Mouse (Mus musculus): Measurements from ENCODE around the gene Ccdc172.

The Ccdc172 gene

GRCm38 (mm10) chr19:58511818-58512217 lies at the start of gene Ccdc172:
TSS of gene Ccdc172 (plus strand) at chr19:58511993.
- in situ Hi-C loops (cut with MboI, MseI) = no loop called here

GRCm38 (mm10) chr19:58463755-58464154 lies 48.0 kb upstream of the Ccdc172 start:
- in situ Hi-C loops (cut with MboI, MseI) = no loop called here

GRCm38 (mm10) chr19:58468331-58468730 lies 43.5 kb upstream of the Ccdc172 start:
- in situ Hi-C loops (cut with MboI, MseI) = no loop called here

- in situ Hi-C loops (cut with MboI, MseI) = no loop called here
Observed at GRCm38 (mm10) chr19:58469421-58469820, 42.4 kb upstream of the Ccdc172 start.

GRCm38 (mm10) chr19:58474251-58474650 lies 37.5 kb upstream of the Ccdc172 start:
- in situ Hi-C loops (cut with MboI, MseI) = no loop called here

- in situ Hi-C loops (cut with MboI, MseI) = loop anchor here (25.0 kb wide), 1 partner anchor 1805 kb away; no protein-coding TSS in a partner anchor
Observed at GRCm38 (mm10) chr19:58482373-58482977, 29.3 kb upstream of the Ccdc172 start.

GRCm38 (mm10) chr19:58486686-58487085 lies 25.1 kb upstream of the Ccdc172 start:
- in situ Hi-C loops (cut with MboI, MseI) = loop anchor here (25.0 kb wide), 1 partner anchor 1801 kb away; no protein-coding TSS in a partner anchor

- in situ Hi-C loops (cut with MboI, MseI) = loop anchor here (25.0 kb wide), 1 partner anchor 1790 kb away; no protein-coding TSS in a partner anchor
Observed at GRCm38 (mm10) chr19:58497106-58497505, 14.7 kb upstream of the Ccdc172 start.

- in situ Hi-C loops (cut with MboI, MseI) = loop anchor here (25.0 kb wide), 1 partner anchor 1788 kb away; no protein-coding TSS in a partner anchor
Observed at GRCm38 (mm10) chr19:58499420-58499966, 12.3 kb upstream of the Ccdc172 start.

GRCm38 (mm10) chr19:58500049-58500448 lies 11.7 kb upstream of the Ccdc172 start:
- in situ Hi-C loops (cut with MboI, MseI) = no loop called here

GRCm38 (mm10) chr19:58521696-58522095 lies 9.9 kb downstream of the Ccdc172 start:
- in situ Hi-C loops (cut with MboI, MseI) = no loop called here

GRCm38 (mm10) chr19:58523736-58524394 lies 12.1 kb downstream of the Ccdc172 start:
- in situ Hi-C loops (cut with MboI, MseI) = no loop called here

GRCm38 (mm10) chr19:58525457-58526239 lies 13.9 kb downstream of the Ccdc172 start:
- in situ Hi-C loops (cut with MboI, MseI) = no loop called here

- in situ Hi-C loops (cut with MboI, MseI) = no loop called here
Observed at GRCm38 (mm10) chr19:58533077-58533476, 21.3 kb downstream of the Ccdc172 start.

- in situ Hi-C loops (cut with MboI, MseI) = no loop called here
Observed at GRCm38 (mm10) chr19:58536691-58537090, 24.9 kb downstream of the Ccdc172 start.

- in situ Hi-C loops (cut with MboI, MseI) = no loop called here
Observed at GRCm38 (mm10) chr19:58540396-58540795, 28.6 kb downstream of the Ccdc172 start.

GRCm38 (mm10) chr19:58548367-58548766 lies 36.6 kb downstream of the Ccdc172 start:
- in situ Hi-C loops (cut with MboI, MseI) = no loop called here

GRCm38 (mm10) chr19:58550489-58550888 lies 38.7 kb downstream of the Ccdc172 start:
- in situ Hi-C loops (cut with MboI, MseI) = no loop called here

GRCm38 (mm10) chr19:58550916-58551315 lies 39.1 kb downstream of the Ccdc172 start:
- in situ Hi-C loops (cut with MboI, MseI) = no loop called here

GRCm38 (mm10) chr19:58554974-58555373 lies 43.2 kb downstream of the Ccdc172 start:
- in situ Hi-C loops (cut with MboI, MseI) = no loop called here

- in situ Hi-C loops (cut with MboI, MseI) = no loop called here
Observed at GRCm38 (mm10) chr19:58558352-58558751, 46.6 kb downstream of the Ccdc172 start.

GRCm38 (mm10) chr19:58562301-58562815 lies 50.6 kb downstream of the Ccdc172 start:
- in situ Hi-C loops (cut with MboI, MseI) = no loop called here

Measured in regulatory T cell (primary cell).